Mouse (Mus musculus): ENCODE data around the gene Gjd3. TPM values are rescaled to one million over a fixed set of nuclear protein-coding genes. Genes with fewer than 3 reads are reported as not detected.
A peak's percentile ranks its signal among the peaks of the same experiment; 100 is the strongest.

Gene Gjd3
- polyA plus RNA-seq, 1 experiment: 0.40 TPM

- no peak for TF ChIP-seq POLR2A (IDR thresholded peaks at IDR 0.05; ENCODE audit: borderline replicate concordance, extremely low read depth, low read depth, low read length)
- TF ChIP-seq CTCF (IDR thresholded peaks at IDR 0.05; ENCODE audit: insufficient read depth, low read length): no peak
- H3K4me3 ChIP-seq (replicated peaks; ENCODE audit: extremely low read depth, low read depth, low read length): no peak overlapping the region
- DNase-seq: no peak
- WGBS: 78% methylated on average over 10 of the region's 10 CpGs
- H3K4me1 ChIP-seq (ENCODE audit: control insufficient read depth, insufficient read depth, low read length): peaks cover 32% of the 10 kb centered on the region
Observed at GRCm38 (mm10) chr11:98956340-98956739, 26.5 kb downstream of the Gjd3 start.

- WGBS: 28% methylated on average over 7 of the region's 7 CpGs
- TF ChIP-seq POLR2A (IDR thresholded peaks at IDR 0.05; ENCODE audit: borderline replicate concordance, extremely low read depth, low read depth, low read length) (no peak), CTCF (IDR thresholded peaks at IDR 0.05; ENCODE audit: insufficient read depth, low read length) (no peak)
- Histone ChIP-seq H3K4me3 (replicated peaks; ENCODE audit: extremely low read depth, low read depth, low read length) (no peak overlapping the region), H3K4me1 (ENCODE audit: control insufficient read depth, insufficient read depth, low read length) (peaks cover 37% of the 10 kb centered on the region)
- DNase-seq: no peak
Observed at GRCm38 (mm10) chr11:98955707-98956235, 27.0 kb downstream of the Gjd3 start.

GRCm38 (mm10) chr11:98954801-98955706, 27.8 kb downstream of the Gjd3 start:
- Histone ChIP-seq H3K4me3 (replicated peaks; ENCODE audit: extremely low read depth, low read depth, low read length) (no peak overlapping the region), H3K4me1 (ENCODE audit: control insufficient read depth, insufficient read depth, low read length) (peaks cover 44% of the 10 kb centered on the region)
- TF ChIP-seq POLR2A (IDR thresholded peaks at IDR 0.05; ENCODE audit: borderline replicate concordance, extremely low read depth, low read depth, low read length) (no peak), CTCF (IDR thresholded peaks at IDR 0.05; ENCODE audit: insufficient read depth, low read length) (no peak)
- WGBS: 23% methylated on average over 17 of the region's 17 CpGs
- DNase-seq: no peak

- no peak overlapping the region for H3K4me3 ChIP-seq (replicated peaks; ENCODE audit: extremely low read depth, low read depth, low read length)
- 5% methylated on average over 10 of the region's 10 CpGs for WGBS
- TF ChIP-seq POLR2A (IDR thresholded peaks at IDR 0.05; ENCODE audit: borderline replicate concordance, extremely low read depth, low read depth, low read length): no peak
- peak; percentile 65 for TF ChIP-seq CTCF (IDR thresholded peaks at IDR 0.05; ENCODE audit: insufficient read depth, low read length)
- peak; percentile 76 for DNase-seq
- H3K4me1 ChIP-seq (ENCODE audit: control insufficient read depth, insufficient read depth, low read length): peaks cover 47% of the 10 kb centered on the region
Observed at GRCm38 (mm10) chr11:98954373-98954772, 28.4 kb downstream of the Gjd3 start.

GRCm38 (mm10) chr11:98953835-98954320, 28.9 kb downstream of the Gjd3 start:
- no peak for DNase-seq
- no peak overlapping the region for H3K4me3 ChIP-seq (replicated peaks; ENCODE audit: extremely low read depth, low read depth, low read length)
- 17% methylated on average over 13 of the region's 13 CpGs for WGBS
- TF ChIP-seq POLR2A (IDR thresholded peaks at IDR 0.05; ENCODE audit: borderline replicate concordance, extremely low read depth, low read depth, low read length) (no peak), CTCF (IDR thresholded peaks at IDR 0.05; ENCODE audit: insufficient read depth, low read length) (no peak)
- peaks cover 52% of the 10 kb centered on the region for H3K4me1 ChIP-seq (ENCODE audit: control insufficient read depth, insufficient read depth, low read length)

- Histone ChIP-seq H3K4me1 (ENCODE audit: control insufficient read depth, insufficient read depth, low read length) (peaks cover 52% of the 10 kb centered on the region), H3K4me3 (replicated peaks; ENCODE audit: extremely low read depth, low read depth, low read length) (no peak overlapping the region)
- TF ChIP-seq CTCF (IDR thresholded peaks at IDR 0.05; ENCODE audit: insufficient read depth, low read length): no peak
- TF ChIP-seq POLR2A (IDR thresholded peaks at IDR 0.05; ENCODE audit: borderline replicate concordance, extremely low read depth, low read depth, low read length): no peak
- 31% methylated on average over 2 of the region's 2 CpGs for WGBS
- DNase-seq: no peak
Observed at GRCm38 (mm10) chr11:98953361-98953760, 29.5 kb downstream of the Gjd3 start.

- no peak overlapping the region for H3K4me3 ChIP-seq (replicated peaks; ENCODE audit: extremely low read depth, low read depth, low read length)
- DNase-seq: no peak
- peaks cover 52% of the 10 kb centered on the region for H3K4me1 ChIP-seq (ENCODE audit: control insufficient read depth, insufficient read depth, low read length)
- 54% methylated on average over 2 of the region's 2 CpGs for WGBS
- TF ChIP-seq CTCF (IDR thresholded peaks at IDR 0.05; ENCODE audit: insufficient read depth, low read length): no peak
- no peak for TF ChIP-seq POLR2A (IDR thresholded peaks at IDR 0.05; ENCODE audit: borderline replicate concordance, extremely low read depth, low read depth, low read length)
Observed at GRCm38 (mm10) chr11:98952736-98953135, 30.1 kb downstream of the Gjd3 start.

GRCm38 (mm10) chr11:98952111-98952510, 30.7 kb downstream of the Gjd3 start:
- peaks cover 52% of the 10 kb centered on the region for H3K4me1 ChIP-seq (ENCODE audit: control insufficient read depth, insufficient read depth, low read length)
- DNase-seq: no peak
- 84% methylated on average over 1 of the region's 1 CpGs for WGBS
- H3K4me3 ChIP-seq (replicated peaks; ENCODE audit: extremely low read depth, low read depth, low read length): no peak overlapping the region
- TF ChIP-seq POLR2A (IDR thresholded peaks at IDR 0.05; ENCODE audit: borderline replicate concordance, extremely low read depth, low read depth, low read length) (no peak), CTCF (IDR thresholded peaks at IDR 0.05; ENCODE audit: insufficient read depth, low read length) (no peak)

GRCm38 (mm10) chr11:98951026-98951906, 31.6 kb downstream of the Gjd3 start:
- TF ChIP-seq POLR2A (IDR thresholded peaks at IDR 0.05; ENCODE audit: borderline replicate concordance, extremely low read depth, low read depth, low read length) (peak; percentile 28; the same call in 1 of the 2 replicates), CTCF (IDR thresholded peaks at IDR 0.05; ENCODE audit: insufficient read depth, low read length) (no peak)
- WGBS: 20% methylated on average over 16 of the region's 16 CpGs
- H3K4me1 ChIP-seq (ENCODE audit: control insufficient read depth, insufficient read depth, low read length): peaks cover 49% of the 10 kb centered on the region
- DNase-seq: peak; percentile 72
- no peak overlapping the region for H3K4me3 ChIP-seq (replicated peaks; ENCODE audit: extremely low read depth, low read depth, low read length)

Measured in lung, adult 2 months (tissue).